Mouse (Mus musculus): ENCODE results near the gene Mast3. TPM values are rescaled to one million over a fixed set of nuclear protein-coding genes. Genes with fewer than 3 reads are reported as not detected.

Mast3 gene
- total RNA-seq, 4 experiments from 2014 or later = 6.5 to 8.4 (median 7.1) TPM

DNA sequence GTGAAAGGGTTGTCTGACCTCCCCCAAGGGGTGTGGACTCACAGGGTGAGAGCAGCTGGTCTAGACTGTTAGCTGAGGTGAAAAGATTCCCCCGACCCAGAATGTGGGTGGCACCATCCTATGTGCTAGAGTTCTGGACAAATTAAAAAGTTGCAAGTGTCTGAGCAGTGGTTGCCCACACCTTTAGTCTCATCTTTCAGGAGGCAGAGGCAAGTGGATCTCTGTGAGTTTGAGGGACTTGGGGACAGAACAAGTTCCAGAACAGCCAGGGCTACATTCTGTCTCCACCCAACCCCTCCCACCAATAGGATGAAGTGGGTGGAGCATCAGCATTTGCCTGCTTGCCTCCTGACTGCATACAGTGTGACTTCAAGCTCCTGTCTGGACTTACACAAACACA, 42.7 kb downstream of the Mast3 start:
- DNase-seq (ENCODE audit: low spot score) = no peak

DNA sequence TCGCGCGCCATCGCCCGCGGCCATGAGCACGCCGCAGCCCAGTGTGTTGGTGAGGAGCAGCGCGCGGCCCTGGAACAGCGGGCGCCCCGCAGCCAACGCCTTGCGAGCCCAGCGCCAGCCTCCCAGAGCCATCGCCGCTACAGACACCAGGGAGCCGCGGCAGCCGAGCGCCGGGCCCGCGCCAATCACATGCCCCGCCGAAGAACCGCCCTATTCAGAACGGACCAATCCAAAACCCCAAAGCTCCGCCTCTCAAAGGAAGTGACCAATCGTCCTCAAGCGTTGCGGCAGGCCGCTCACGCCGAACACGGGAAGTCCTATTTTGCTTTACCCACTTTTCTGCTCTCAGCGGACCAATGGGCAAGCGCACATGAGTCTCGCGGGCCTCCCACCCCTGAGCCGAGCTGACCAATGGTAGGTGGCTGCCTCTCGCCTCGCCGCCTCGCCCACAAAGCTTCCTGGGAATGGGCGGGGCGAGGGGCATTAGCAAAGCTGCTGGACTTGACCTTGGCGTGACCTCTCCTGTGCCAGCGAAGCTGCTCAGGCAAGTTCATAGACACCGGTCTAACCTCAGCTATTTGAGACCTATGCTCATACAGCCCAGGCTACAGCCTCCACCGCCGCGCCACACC, 44.0 kb downstream of the Mast3 start, which contains the start of gene Mpv17l2:
Gene Mpv17l2, minus strand, starts transcription at position 172 of the 632 bp plus-strand sequence.
- DNase-seq (ENCODE audit: low spot score) = peak; percentile 97

DNA sequence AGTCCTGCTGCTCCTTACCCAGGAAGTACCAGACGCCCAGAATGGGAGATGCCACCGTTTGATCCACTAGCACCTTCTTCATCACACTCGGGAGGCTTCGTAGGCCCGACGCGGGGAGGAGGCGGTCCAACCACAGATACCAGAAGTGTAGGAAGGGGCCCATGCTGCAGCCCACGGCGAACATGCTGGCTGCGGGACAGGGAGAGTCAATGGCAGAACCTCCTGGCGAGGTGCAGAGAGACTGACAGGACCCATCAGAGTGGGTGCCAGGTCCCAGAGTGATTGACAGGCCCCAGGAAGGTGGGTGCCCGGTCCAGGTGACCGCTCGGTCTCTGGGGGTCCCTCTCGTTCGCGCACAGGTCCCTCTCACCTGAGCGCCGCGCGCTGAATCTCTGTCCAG, 44.5 kb downstream of the Mast3 start:
- no peak for DNase-seq (ENCODE audit: low spot score)

DNA sequence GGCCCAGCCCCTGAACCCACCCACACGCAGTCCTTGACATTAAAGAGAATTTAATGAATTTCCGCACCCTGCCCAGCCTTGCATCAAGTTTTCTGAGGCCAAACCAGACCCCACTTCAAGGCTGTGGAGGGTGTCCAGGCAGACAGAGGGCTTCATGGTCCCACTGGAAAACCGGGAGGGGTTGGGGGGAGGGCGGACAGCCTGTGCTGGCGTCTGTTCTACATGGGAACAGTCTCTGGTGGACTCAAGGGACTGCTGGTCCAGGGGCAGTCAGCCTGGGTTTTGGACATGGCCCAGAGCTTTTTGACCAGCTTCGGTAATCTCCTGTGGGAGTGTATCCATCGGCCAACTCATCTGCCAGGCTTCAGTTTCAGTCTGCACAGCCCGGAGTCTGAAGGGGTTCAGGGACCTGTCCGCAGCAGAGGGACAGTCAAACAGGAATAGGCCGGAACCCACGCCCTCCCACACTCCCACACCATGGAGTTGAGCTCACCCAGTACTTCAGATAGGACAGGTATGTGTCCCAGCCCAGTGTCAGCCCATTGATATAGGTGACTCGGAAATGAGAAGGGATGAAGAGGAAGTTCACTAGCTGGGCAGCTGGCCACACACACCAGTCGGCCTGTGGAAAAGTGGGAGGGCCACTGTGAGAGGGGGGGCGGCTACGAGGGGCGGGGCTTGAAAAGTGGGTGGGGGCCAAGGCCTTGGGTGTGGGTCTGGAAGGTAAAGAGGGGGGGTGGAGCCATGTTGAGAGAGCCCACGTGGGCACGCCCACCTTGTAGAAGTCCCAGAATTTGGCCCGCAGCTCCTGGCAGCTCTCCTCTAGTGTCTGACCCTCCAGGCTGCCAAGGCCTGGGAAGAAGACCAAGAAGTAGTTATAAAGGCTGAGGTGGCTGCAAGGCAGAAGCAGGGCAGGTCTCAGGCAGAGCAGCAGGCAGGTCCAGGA, 46.0 kb downstream of the Mast3 start:
- DNase-seq (ENCODE audit: low spot score) = no peak

DNA sequence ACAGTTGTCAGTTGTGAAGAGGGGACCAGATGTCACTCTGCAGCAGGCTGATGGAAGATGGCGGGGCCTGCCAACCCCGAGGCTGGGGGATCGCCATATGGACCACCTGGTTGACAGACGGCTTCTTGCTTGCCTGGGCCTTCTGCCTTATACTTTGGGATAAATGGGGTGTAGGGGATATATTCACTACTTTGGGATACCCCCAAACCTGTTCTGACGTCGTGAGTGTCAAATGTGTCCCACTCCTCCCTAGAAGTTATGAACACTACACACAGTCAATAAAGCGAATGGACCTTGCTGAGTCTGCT, 46.6 kb downstream of the Mast3 start:
- no peak for DNase-seq (ENCODE audit: low spot score)

DNA sequence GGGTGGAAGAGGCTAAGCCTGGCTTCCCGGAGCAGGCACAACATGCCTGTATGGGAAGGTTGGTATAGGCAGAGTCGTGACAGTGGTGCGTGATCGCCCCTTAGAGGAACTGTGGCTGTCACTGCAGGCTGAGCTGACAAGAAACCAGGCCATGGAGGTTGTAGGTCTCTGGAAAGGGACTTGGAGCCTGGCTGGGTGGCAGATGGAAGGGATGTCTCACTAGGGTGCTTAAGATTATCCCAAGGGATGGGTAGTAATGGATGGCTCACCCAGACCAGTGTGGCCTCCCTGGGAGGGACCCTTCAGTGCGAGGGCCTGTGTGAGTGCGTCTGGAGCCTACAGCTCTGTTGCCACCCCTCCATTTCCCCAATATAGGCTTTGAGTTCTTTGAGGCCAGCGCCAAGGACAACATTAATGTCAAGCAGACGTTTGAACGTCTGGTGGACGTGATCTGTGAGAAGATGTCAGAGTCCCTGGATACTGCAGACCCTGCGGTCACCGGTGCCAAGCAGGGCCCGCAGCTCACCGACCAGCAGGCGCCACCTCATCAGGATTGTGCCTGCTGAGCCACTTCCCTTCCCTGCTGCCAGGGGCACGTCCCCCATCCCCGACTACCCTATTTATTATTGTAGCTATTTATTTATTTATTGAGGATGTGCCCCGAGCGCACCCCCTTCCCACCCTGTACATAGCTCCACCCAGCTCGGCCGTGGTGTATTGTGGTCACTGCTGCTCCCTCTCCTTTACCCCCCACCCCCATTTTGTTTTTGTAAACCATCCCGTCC, 47.1 kb downstream of the Mast3 start:
- no peak for DNase-seq (ENCODE audit: low spot score)

DNA sequence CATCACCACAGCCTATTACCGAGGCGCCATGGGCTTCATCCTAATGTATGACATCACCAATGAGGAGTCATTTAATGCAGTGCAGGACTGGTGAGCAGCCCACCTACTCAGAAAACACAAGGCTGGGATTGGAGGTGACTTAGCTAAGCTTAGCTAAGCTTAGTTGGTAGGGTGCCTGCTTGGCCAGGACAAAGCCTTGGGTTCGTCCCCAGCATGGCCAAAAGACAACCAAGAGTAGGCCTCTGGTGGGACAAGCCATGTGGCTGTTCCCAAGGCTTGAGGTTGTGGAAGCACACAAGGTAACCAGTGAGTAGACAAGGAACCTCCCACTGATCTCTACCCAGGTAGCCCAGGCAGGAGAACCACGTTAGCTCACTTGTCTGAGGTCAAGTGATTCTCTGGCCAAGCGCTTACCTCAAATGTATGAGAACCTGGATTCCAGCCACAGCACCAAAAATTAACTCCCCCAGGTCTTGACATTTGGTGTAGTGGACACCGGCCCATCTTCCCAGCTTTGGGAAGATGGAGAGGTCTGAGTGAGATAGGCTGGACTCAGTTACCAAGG, 48.3 kb downstream of the Mast3 start:
- DNase-seq (ENCODE audit: low spot score) = no peak

DNA sequence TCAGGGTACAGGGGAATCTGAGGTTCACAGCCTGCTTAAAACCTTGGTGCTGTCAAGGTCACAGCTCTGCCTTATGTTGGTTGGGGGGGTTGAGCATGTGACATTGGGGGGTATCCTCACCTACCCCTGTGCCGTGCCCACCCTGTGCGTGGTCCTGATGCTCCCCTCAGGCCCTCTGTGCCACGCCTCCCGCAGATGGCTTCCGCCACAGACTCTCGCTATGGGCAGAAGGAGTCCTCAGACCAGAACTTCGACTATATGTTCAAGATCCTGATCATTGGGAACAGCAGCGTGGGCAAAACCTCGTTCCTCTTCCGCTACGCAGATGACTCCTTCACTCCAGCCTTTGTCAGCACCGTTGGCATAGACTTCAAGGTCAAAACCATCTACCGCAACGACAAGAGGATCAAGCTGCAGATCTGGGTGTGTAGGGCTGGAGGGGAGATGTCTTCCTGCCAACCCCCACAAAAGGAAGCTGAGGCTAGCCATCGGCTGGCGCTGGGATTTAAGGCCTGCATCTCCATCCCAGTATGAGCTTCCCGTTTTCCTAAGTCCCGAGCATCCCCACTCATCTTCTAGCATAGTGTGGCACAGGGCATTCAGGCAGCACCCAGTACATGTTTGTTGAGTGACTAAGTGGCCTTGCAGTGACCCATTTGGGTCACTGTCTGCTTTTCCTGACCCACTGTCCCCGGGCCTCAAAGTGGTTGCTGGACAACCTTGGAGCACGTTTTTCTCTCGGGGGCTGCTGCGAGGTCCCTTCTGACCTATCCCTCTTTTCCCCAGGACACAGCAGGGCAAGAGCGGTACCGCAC, 49.0 kb downstream of the Mast3 start:
- no peak for DNase-seq (ENCODE audit: low spot score)

DNA sequence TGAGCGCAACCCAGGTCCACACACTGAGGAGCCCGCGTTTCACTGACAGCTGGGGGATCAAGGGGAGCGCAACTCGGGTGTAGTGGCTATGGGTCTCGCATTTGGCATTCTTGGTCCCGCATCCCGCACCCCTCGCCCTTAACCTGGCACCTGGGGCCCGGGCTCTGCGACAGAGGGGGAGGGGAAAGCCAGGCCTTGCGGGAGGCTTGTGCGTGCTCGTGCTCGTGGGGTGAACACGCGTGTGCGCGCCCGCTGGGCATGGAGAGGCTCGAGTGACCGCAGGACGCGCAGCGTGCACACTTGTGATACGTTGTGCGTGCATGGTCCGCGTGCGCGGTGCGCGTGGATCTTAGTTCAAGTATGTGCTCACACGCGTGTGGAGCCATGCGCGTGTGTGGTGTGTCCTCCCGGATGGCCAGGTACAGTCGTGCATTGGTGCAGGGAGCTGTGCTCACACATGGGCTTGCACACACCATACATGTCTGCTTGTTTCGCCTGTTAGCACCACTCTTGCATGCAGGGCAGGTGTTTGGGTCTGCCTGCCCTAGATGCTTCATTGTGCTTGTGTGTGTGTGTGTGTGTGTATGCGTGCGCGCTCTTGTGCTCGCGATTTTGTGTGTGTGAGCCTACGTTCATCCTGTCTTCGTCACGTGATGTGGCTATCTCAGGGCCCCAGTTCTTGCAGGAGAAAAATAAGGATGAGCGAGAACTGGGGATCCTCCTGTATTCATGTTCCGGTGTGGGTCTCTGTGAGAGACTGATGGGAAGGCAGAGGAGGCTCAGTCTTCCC, 49.8 kb downstream of the Mast3 start:
- no peak for DNase-seq (ENCODE audit: low spot score)

DNA sequence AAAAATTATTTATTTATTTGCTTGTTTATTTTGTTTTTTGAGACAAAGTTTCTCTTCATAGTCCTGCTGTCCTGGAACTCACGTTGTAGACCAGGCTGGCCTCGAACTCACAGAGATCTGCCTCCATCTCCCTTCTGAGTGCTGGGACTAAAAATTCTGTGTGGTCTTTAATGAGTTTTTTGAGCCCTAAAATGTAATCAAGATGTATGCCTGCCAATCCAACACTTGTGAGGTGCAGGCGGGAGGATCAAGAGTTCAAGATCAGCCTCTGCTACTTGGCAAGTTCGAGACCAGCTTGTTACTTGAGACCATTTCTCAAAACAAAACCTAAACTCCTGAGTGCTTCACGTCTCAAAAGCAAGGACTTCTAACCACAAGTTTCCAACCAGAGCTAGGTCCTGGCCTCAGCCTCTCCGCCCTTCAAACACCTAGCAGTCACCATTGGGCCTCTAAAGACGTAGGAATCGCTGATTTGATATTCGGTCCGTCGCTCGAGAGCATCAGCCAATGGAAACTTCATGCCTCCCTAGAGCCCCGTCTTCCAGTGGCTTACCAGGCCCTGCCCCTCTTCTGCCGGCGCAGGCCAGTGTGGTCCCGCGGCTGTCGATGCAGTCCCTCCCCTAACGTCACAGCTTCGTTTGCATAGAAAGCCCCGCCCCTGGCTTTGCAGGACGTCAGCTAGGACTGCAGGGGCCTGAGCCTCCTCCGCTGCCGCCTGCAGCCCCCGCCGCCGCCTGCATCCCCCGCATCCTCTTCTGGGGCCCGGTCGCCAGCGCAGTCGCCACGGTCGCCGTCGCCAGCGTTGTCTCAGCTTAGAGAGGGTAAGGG, 50.6 kb downstream of the Mast3 start, which contains the start of gene Rab3a:
Gene Rab3a, plus strand, starts transcription at position 637 of the 828 bp plus-strand sequence.
- DNase-seq (ENCODE audit: low spot score) = peak; percentile 98

DNA sequence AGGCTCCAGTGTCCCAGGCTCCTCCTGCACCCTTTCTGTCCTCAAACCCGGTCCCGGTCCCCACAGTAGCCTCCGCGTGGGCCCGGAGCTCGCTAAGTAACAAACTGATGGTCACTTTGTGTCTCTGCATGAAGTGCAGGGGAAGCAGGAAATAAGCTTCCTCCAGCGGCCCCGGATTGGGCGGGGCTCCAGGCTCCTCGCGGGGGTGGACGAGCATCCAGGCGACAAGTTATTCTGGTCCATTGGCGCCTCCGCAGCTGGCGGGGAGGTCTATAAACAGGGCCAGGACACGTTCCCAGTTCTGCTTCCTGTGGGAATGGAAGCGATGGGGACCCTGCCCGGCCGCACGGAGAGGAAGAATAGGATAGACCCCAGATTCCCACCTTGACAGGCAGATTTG, 51.7 kb downstream of the Mast3 start:
- DNase-seq (ENCODE audit: low spot score) = peak; percentile 95

DNA sequence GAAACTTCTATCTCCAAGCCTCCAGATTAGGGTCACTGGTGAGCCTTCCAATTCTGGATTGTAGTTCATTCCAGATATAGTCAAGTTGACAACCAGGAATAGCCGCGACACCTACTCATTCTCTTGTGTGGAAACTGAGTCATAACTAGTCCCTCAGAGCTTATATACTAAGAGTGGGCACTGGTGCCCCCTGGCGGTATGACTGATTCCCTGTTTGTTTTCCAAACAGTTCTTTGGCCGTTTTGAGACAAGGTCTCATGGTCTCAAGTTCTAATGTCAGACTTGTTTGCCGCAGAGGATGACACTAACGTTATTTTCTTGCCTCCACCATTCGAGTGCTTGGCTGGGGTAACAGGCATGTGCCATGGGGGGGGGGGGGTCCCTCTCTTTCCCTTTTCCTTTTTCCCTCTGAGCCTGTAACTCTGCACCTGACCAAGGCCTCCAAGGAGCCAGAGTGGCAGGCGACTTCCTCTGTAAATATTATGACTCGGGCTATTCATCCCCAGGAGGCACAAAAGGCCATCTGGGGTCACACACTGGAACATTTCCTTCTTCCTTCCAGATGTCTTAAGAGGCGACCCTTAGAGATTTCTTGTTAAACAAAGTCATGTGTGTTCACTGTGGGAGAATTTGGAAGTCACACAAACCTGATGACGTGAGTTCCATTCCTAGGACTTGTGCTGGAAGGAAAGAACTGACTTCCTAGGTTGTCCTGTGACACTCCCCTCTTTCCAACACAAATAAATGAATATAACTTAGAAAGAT, 52.7 kb downstream of the Mast3 start:
- DNase-seq (ENCODE audit: low spot score) = peak; percentile 94

DNA sequence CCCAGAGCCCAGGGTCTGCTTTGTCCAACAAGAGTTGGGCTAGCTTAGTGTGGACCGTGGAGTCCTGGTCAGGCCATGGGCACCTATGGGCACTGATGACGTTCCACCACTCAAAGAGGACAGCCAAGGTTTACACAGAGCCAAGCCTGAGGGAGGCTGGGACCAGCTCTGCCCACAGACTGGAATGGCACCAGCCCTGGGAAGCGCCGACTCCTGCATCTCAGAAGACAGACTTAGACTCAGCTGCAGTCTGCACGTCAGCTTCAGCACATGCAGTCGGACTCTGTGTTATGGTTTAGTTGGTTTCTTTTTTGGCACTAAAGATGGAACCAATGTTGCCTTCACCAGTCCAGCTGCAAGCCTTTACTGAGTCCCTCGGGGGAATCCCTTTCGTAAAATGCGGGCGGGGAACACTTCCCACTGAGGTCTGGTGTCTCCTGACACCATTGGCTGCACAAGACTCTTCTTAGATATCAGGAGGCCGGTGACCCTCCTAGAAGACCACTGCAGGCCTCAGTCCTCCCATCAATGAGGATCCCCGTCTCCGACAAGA, 54.6 kb downstream of the Mast3 start:
- no peak for DNase-seq (ENCODE audit: low spot score)

DNA sequence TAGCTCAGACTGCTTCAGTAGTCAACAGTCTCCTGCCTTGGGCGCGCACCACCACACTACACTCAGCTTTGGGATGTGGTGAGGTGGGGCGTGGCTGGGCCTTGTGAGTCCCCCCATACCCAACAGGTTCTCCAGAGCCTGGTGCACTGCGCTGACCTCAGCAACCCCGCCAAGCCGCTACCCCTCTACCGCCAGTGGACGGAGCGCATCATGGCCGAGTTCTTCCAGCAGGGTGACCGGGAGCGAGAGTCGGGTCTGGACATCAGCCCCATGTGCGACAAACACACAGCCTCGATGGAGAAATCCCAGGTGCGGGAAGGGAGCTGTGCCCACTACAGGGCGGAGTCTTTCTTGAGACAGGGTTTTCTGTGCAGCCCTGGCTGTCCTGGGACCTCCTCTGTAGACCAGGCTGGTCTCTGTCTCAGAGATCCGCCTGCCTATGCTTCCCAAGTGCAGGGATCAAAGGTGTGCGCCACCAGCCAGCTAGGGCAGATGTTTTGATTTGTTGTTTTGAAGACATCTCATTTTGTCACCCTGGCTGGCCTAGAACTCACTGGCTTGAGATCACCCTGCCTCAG, 55.7 kb downstream of the Mast3 start:
- DNase-seq (ENCODE audit: low spot score) = no peak

DNA sequence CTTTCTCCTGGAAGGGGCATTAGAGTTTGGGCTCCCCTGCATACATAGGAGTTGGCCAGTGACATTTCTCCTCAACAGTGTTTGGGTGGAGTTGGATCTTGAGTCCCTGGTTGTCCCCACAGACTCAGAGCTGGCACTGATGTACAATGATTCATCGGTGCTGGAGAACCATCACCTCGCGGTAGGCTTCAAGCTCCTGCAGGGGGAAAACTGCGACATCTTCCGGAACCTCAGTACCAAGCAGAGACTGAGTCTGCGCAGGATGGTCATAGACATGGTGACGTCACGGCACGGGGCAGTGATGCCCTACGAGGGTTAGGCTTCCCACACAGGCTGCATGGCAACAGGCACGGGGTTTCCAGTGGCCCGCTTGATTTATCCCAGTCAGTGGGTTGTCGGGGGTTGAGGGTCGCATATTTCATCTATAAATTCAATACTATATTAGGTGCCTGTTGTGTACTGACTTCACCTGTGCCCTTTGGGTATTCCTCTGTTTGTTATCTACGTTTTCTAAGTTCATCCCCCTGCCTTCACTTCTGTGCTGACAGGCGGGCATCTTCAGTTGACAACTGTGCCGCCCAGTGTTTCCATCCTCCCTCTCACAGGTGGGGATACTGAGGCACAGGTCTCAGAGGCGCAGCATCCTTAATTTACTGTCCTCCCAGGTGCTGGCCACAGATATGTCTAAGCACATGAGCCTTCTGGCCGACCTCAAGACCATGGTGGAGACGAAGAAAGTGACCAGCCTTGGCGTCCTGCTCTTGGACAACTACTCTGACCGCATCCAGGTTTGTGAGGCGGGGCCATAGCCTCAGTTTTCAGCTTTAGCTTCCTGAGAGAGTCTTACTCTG, 56.4 kb downstream of the Mast3 start:
- DNase-seq (ENCODE audit: low spot score) = no peak

DNA sequence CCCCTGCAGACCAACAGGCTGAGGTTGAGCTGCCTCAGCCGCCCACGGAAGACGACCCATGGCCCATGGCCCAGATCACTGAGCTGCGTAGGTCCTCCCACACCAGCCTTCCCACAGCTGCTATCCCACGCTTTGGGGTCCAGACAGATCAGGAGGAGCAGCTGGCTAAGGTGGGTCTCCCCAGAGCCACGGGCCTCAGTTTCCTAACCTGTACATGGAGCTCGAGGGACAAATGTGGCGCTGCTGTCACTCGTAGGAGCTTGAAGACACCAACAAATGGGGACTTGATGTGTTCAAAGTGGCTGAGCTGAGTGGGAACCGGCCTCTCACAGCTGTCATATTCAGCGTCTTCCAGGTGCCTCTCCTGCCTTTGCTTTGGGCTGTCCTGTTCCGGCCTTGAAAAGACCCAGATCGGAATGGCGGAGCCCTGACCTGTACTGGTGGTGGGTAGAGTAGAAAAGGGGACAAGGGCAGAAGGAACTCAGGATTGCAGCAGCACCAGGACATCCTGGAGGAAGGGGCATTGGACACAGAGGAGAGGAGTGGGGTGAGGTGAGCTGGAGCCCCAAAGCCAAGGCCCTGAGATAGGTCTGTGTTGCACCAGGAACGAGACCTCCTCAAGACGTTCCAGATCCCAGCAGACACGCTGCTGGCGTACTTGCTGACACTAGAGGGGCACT, 57.5 kb downstream of the Mast3 start:
- DNase-seq (ENCODE audit: low spot score) = no peak
